Mouse (Mus musculus): ENCODE measurements around the gene Rgn. TPM values are rescaled to one million over a fixed set of nuclear protein-coding genes. Genes with fewer than 3 reads are reported as not detected.

Gene Rgn
- total RNA-seq, 1 experiment from 2014 or later, result not detected

Other genes starting within 250 kb of the Rgn start
- gene Rp2, start 185.3 kb upstream of the Rgn start, total RNA-seq (2017), result 47.9 and 50.6 TPM in 2 replicates
- 4.7 and 5.8 TPM in 2 replicates for gene Jade3, start 124.1 kb upstream of the Rgn start, total RNA-seq (2017)
- gene Rbm10, start 67.7 kb downstream of the Rgn start, total RNA-seq (2017), result 51.0 and 51.7 TPM in 2 replicates
- gene Ndufb11, start 67.8 kb downstream of the Rgn start, total RNA-seq (2017), result 60.2 and 70.2 TPM in 2 replicates
- gene Uba1, start 108.5 kb downstream of the Rgn start, total RNA-seq (2017), result 152 and 177 TPM in 2 replicates
- 65.8 and 67.2 TPM in 2 replicates for gene Cdk16, start 138.2 kb downstream of the Rgn start, total RNA-seq (2017)
- 16.7 and 20.8 TPM in 2 replicates for gene Usp11, start 154.1 kb downstream of the Rgn start, total RNA-seq (2017)
- 92.4 and 100 TPM in 2 replicates for gene Araf, start 248.0 kb downstream of the Rgn start, total RNA-seq (2017)

All from neutrophil, adult 5-6 weeks (primary cell).